Mouse (Mus musculus): Measurements from ENCODE around the gene Serpina16. TPM values are rescaled to one million over a fixed set of nuclear protein-coding genes. Genes with fewer than 3 reads are reported as not detected.

Serpina16 gene
- polyA plus RNA-seq (2015; fragmentation: Nextera tagmentation; extraction: Ambion mirVana): 0.19 and 0.50 TPM in 2 replicates

DNA sequence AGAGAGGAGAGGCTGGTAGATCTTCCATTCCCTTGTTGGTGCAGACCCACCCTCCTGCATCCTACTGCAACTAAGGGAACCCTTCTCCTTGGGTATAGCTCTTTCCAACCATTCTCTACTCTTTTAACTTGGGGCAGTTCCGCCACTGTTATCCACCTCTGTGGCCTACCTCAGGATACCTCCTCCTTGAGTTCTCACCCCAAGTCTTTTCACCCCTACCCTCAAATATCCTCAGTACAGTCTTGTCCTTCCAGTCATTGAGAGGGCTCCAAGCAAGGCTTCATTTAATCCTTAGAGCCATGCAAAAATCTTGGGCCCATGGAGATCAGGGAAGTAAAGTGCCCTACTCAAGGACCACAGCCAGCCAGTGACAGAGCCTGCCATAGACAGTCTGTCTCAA, at the start of gene Serpina16:
Gene Serpina16 (minus strand): TSS at position 101 of the 400 bp plus-strand sequence.
- Histone ChIP-seq H3K4me1 (ENCODE audit: control insufficient read depth, insufficient read depth, low read length) (no peaks in the 10 kb centered on the region), H3K36me3 (ENCODE audit: control insufficient read depth, insufficient read depth, low read length) (no peaks in the 10 kb centered on the region), H3K27me3 (ENCODE audit: control insufficient read depth, insufficient read depth, low read length) (no peaks in the 10 kb centered on the region), H3K9ac (ENCODE audit: low read length) (no peak within 1 kb of the TSS), H3K4me3 (replicated peaks; ENCODE audit: low read length) (no peak within 1 kb of the TSS), H3K4me2 (ENCODE audit: low read depth, low read length) (no peak within 1 kb of the TSS), H3K27ac (ENCODE audit: low read length) (no peak within 1 kb of the TSS), H3K9me3 (replicated peaks; ENCODE audit: control insufficient read depth, low read length) (no peaks in the 10 kb centered on the region)
- whole genome bisulfite sequencing: 96% methylated on average over 1 of the region's 1 CpGs
- no peak for ATAC-seq (ENCODE audit: insufficient read depth, low FRiP score)

DNA sequence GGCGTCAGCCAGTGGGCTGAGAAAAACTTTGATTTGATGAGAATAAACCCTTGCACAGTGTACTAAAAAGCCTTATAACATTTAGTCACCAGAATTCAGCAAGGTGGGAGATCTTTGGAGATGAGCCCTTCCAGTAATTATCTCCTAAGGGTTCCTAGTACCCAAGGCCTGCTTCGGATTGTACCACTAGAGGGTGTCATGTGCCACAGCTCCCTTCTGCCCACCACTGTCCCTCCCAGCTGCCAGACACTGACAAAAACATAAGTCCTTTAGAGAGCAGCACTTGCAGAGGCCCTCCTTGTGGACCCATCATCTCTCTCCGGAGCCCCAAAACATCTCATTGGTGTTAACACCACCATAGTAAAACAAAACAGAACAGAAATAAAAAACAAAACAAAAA, 35.6 kb upstream of the Serpina16 start:
- 80% methylated on average over 3 of the region's 3 CpGs for WGBS
- ATAC-seq (ENCODE audit: insufficient read depth, low FRiP score): no peak
- Histone ChIP-seq H3K27me3 (ENCODE audit: control insufficient read depth, insufficient read depth, low read length) (no peaks in the 10 kb centered on the region), H3K27ac (ENCODE audit: low read length) (no peak overlapping the region), H3K4me3 (replicated peaks; ENCODE audit: low read length) (no peak overlapping the region), H3K4me2 (ENCODE audit: low read depth, low read length) (no peak overlapping the region), H3K36me3 (ENCODE audit: control insufficient read depth, insufficient read depth, low read length) (no peaks in the 10 kb centered on the region), H3K4me1 (ENCODE audit: control insufficient read depth, insufficient read depth, low read length) (no peaks in the 10 kb centered on the region), H3K9ac (ENCODE audit: low read length) (no peak overlapping the region), H3K9me3 (replicated peaks; ENCODE audit: control insufficient read depth, low read length) (no peaks in the 10 kb centered on the region)

DNA sequence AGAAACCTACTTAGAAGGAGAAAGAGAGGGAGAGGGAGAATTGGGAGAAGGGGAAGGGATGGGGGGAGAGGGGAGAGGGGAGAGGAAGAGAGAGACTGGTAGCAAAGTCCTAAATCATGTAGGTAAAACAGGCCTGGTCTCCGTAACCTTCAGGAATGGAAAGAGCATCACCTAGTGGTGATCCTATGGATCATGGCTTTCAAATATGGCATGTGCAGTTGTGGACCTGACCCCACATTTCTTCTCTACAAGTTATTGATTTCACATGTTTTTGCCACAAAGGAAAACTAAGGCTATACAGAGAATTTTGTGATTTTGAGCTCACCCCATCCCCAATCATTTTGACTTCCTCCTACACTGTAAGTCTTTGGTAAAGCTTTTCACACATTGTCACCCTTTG, 34.5 kb upstream of the Serpina16 start:
- Histone ChIP-seq H3K4me1 (ENCODE audit: control insufficient read depth, insufficient read depth, low read length) (no peaks in the 10 kb centered on the region), H3K4me2 (ENCODE audit: low read depth, low read length) (no peak overlapping the region), H3K4me3 (replicated peaks; ENCODE audit: low read length) (no peak overlapping the region), H3K27ac (ENCODE audit: low read length) (no peak overlapping the region), H3K27me3 (ENCODE audit: control insufficient read depth, insufficient read depth, low read length) (no peaks in the 10 kb centered on the region), H3K9me3 (replicated peaks; ENCODE audit: control insufficient read depth, low read length) (no peaks in the 10 kb centered on the region), H3K36me3 (ENCODE audit: control insufficient read depth, insufficient read depth, low read length) (no peaks in the 10 kb centered on the region), H3K9ac (ENCODE audit: low read length) (no peak overlapping the region)
- no peak for ATAC-seq (ENCODE audit: insufficient read depth, low FRiP score)
- 56% methylated on average over 1 of the region's 1 CpGs for WGBS

GRCm38 (mm10) chr12:103706113-103706512, 30.2 kb upstream of the Serpina16 start:
- Histone ChIP-seq H3K4me1 (ENCODE audit: control insufficient read depth, insufficient read depth, low read length) (no peaks in the 10 kb centered on the region), H3K27me3 (ENCODE audit: control insufficient read depth, insufficient read depth, low read length) (no peaks in the 10 kb centered on the region), H3K27ac (ENCODE audit: low read length) (no peak overlapping the region), H3K4me3 (replicated peaks; ENCODE audit: low read length) (no peak overlapping the region), H3K4me2 (ENCODE audit: low read depth, low read length) (no peak overlapping the region), H3K9ac (ENCODE audit: low read length) (no peak overlapping the region), H3K36me3 (ENCODE audit: control insufficient read depth, insufficient read depth, low read length) (no peaks in the 10 kb centered on the region), H3K9me3 (replicated peaks; ENCODE audit: control insufficient read depth, low read length) (no peaks in the 10 kb centered on the region)
- WGBS: 34% methylated on average over 4 of the region's 4 CpGs
- ATAC-seq (ENCODE audit: insufficient read depth, low FRiP score): no peak

GRCm38 (mm10) chr12:103705547-103705946, 29.6 kb upstream of the Serpina16 start:
- ATAC-seq (ENCODE audit: insufficient read depth, low FRiP score): no peak
- WGBS: 46% methylated on average over 2 of the region's 2 CpGs
- H3K27me3 ChIP-seq (ENCODE audit: control insufficient read depth, insufficient read depth, low read length): no peaks in the 10 kb centered on the region

GRCm38 (mm10) chr12:103700144-103700750, 24.3 kb upstream of the Serpina16 start:
- no peak for ATAC-seq (ENCODE audit: insufficient read depth, low FRiP score)
- Histone ChIP-seq H3K9ac (ENCODE audit: low read length) (no peak overlapping the region), H3K27me3 (ENCODE audit: control insufficient read depth, insufficient read depth, low read length) (no peaks in the 10 kb centered on the region), H3K27ac (ENCODE audit: low read length) (no peak overlapping the region), H3K4me1 (ENCODE audit: control insufficient read depth, insufficient read depth, low read length) (no peaks in the 10 kb centered on the region), H3K4me3 (replicated peaks; ENCODE audit: low read length) (no peak overlapping the region), H3K36me3 (ENCODE audit: control insufficient read depth, insufficient read depth, low read length) (no peaks in the 10 kb centered on the region), H3K9me3 (replicated peaks; ENCODE audit: control insufficient read depth, low read length) (no peaks in the 10 kb centered on the region), H3K4me2 (ENCODE audit: low read depth, low read length) (no peak overlapping the region)
- WGBS: 88% methylated on average over 4 of the region's 4 CpGs

More at GRCm38 (mm10) chr12:103705547-103705946, 29.6 kb upstream of the Serpina16 start:
- no peak overlapping the region for H3K4me3 ChIP-seq (replicated peaks; ENCODE audit: low read length)
- no peaks in the 10 kb centered on the region for H3K4me1 ChIP-seq (ENCODE audit: control insufficient read depth, insufficient read depth, low read length)
- no peak overlapping the region for H3K9ac ChIP-seq (ENCODE audit: low read length)
- H3K9me3 ChIP-seq (replicated peaks; ENCODE audit: control insufficient read depth, low read length): no peaks in the 10 kb centered on the region
- no peaks in the 10 kb centered on the region for H3K36me3 ChIP-seq (ENCODE audit: control insufficient read depth, insufficient read depth, low read length)
- no peak overlapping the region for H3K27ac ChIP-seq (ENCODE audit: low read length)
- H3K4me2 ChIP-seq (ENCODE audit: low read depth, low read length): no peak overlapping the region

DNA sequence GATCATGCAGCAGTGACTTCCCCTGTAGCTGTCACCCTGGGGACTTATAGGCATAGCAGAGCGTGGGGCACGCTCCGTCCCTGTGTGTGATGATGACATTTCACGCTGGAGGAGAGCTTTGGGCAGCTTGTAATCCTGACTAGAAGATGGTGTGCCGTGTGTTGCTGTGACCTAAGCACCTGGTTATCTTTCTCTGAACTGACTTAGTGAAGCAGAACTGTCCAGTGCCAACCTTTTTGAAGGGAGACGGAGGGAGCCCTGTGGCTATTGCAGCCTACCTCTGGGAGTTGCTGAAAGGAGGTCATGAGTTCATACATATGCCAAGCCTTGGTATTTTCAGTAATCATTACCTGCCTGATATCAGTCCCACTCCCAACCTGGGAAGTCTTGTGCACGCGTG, 19.5 kb upstream of the Serpina16 start, which contains the start of gene Serpina1f:
Gene Serpina1f (minus strand): TSS at position 101 of the 400 bp plus-strand sequence.
- no peaks in the 10 kb centered on the region for H3K36me3 ChIP-seq (ENCODE audit: control insufficient read depth, insufficient read depth, low read length)
- no peaks in the 10 kb centered on the region for H3K27me3 ChIP-seq (ENCODE audit: control insufficient read depth, insufficient read depth, low read length)
- H3K9ac ChIP-seq (ENCODE audit: low read length): no peak within 1 kb of the TSS
- no peaks in the 10 kb centered on the region for H3K4me1 ChIP-seq (ENCODE audit: control insufficient read depth, insufficient read depth, low read length)
- no peak within 1 kb of the TSS for H3K4me3 ChIP-seq (replicated peaks; ENCODE audit: low read length)
- no peak within 1 kb of the TSS for H3K27ac ChIP-seq (ENCODE audit: low read length)
- no peak within 1 kb of the TSS for H3K4me2 ChIP-seq (ENCODE audit: low read depth, low read length)
- H3K9me3 ChIP-seq (replicated peaks; ENCODE audit: control insufficient read depth, low read length): no peaks in the 10 kb centered on the region
- WGBS: 90% methylated on average over 8 of the region's 8 CpGs
- ATAC-seq (ENCODE audit: insufficient read depth, low FRiP score): no peak

- WGBS: 25% methylated on average over 3 of the region's 3 CpGs
- H3K9ac ChIP-seq (ENCODE audit: low read length): no peak overlapping the region
- no peak overlapping the region for H3K27ac ChIP-seq (ENCODE audit: low read length)
- no peaks in the 10 kb centered on the region for H3K9me3 ChIP-seq (replicated peaks; ENCODE audit: control insufficient read depth, low read length)
- H3K4me2 ChIP-seq (ENCODE audit: low read depth, low read length): no peak overlapping the region
- H3K4me3 ChIP-seq (replicated peaks; ENCODE audit: low read length): no peak overlapping the region
- H3K27me3 ChIP-seq (ENCODE audit: control insufficient read depth, insufficient read depth, low read length): no peaks in the 10 kb centered on the region
- no peak for ATAC-seq (ENCODE audit: insufficient read depth, low FRiP score)
- no peaks in the 10 kb centered on the region for H3K36me3 ChIP-seq (ENCODE audit: control insufficient read depth, insufficient read depth, low read length)
- no peaks in the 10 kb centered on the region for H3K4me1 ChIP-seq (ENCODE audit: control insufficient read depth, insufficient read depth, low read length)
Measured at GRCm38 (mm10) chr12:103688221-103688814, 12.4 kb upstream of the Serpina16 start.

DNA sequence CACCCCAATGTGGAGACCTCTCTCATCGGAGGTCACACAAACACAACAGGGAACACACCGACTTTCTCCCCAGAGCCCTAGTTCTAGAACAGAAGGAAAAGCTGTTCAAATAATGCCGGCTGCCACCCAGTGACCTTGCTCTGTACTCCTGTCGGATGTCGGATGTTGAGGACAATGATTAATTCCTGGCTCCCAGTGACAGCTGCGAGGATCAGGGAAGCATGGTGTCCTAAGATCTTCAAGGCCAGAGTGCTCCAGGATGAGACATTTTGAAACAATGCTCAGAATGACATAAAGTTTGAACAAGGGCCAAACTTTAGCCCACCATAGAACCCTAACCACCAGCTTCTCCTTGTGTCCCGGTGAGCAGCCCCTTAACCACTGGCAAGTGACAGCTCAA, 11.1 kb upstream of the Serpina16 start:
- no peak for ATAC-seq (ENCODE audit: insufficient read depth, low FRiP score)
- no peaks in the 10 kb centered on the region for H3K9me3 ChIP-seq (replicated peaks; ENCODE audit: control insufficient read depth, low read length)
- H3K4me1 ChIP-seq (ENCODE audit: control insufficient read depth, insufficient read depth, low read length): no peaks in the 10 kb centered on the region
- no peak overlapping the region for H3K27ac ChIP-seq (ENCODE audit: low read length)
- no peak overlapping the region for H3K4me2 ChIP-seq (ENCODE audit: low read depth, low read length)
- H3K4me3 ChIP-seq (replicated peaks; ENCODE audit: low read length): no peak overlapping the region
- H3K27me3 ChIP-seq (ENCODE audit: control insufficient read depth, insufficient read depth, low read length): no peaks in the 10 kb centered on the region
- 32% methylated on average over 7 of the region's 7 CpGs for WGBS
- H3K9ac ChIP-seq (ENCODE audit: low read length): no peak overlapping the region
- H3K36me3 ChIP-seq (ENCODE audit: control insufficient read depth, insufficient read depth, low read length): no peaks in the 10 kb centered on the region
